Mouse (Mus musculus): ENCODE measurements around the gene 4931406C07Rik. TPM values are rescaled to one million over a fixed set of nuclear protein-coding genes. Genes with fewer than 3 reads are reported as not detected.

Gene 4931406C07Rik
- polyA plus RNA-seq, 1 experiment, result 2.9 TPM

- TF ChIP-seq GATA1 (IDR thresholded peaks at IDR 0.05; ENCODE audit: low read length), result no peak
These were observed 51.7 kb downstream of the 4931406C07Rik start for GRCm38 (mm10) chr9:15254501-15254900.

- no peak for TF ChIP-seq GATA1 (IDR thresholded peaks at IDR 0.05; ENCODE audit: low read length)
These were observed 54.1 kb downstream of the 4931406C07Rik start for GRCm38 (mm10) chr9:15252196-15252595.

- no peak for TF ChIP-seq GATA1 (IDR thresholded peaks at IDR 0.05; ENCODE audit: low read length)
These were observed 55.9 kb downstream of the 4931406C07Rik start for GRCm38 (mm10) chr9:15250376-15250775.

GRCm38 (mm10) chr9:15245319-15246075 is 60.8 kb downstream of the 4931406C07Rik start:
- TF ChIP-seq GATA1 (IDR thresholded peaks at IDR 0.05; ENCODE audit: low read length), result no peak

- no peak for TF ChIP-seq GATA1 (IDR thresholded peaks at IDR 0.05; ENCODE audit: low read length)
These were observed 64.1 kb downstream of the 4931406C07Rik start for GRCm38 (mm10) chr9:15242130-15242529.

GRCm38 (mm10) chr9:15241596-15241939 is 64.7 kb downstream of the 4931406C07Rik start:
- no peak for TF ChIP-seq GATA1 (IDR thresholded peaks at IDR 0.05; ENCODE audit: low read length)

- TF ChIP-seq GATA1 (IDR thresholded peaks at IDR 0.05; ENCODE audit: low read length), result no peak
These were observed 65.2 kb downstream of the 4931406C07Rik start for GRCm38 (mm10) chr9:15240863-15241595.

GRCm38 (mm10) chr9:15240006-15240405 is 66.2 kb downstream of the 4931406C07Rik start:
- TF ChIP-seq GATA1 (IDR thresholded peaks at IDR 0.05; ENCODE audit: low read length), result no peak

- no peak for TF ChIP-seq GATA1 (IDR thresholded peaks at IDR 0.05; ENCODE audit: low read length)
These were observed 67.0 kb downstream of the 4931406C07Rik start, which contains the start of gene Vstm5 for GRCm38 (mm10) chr9:15239042-15239925. Gene Vstm5, plus strand, starts transcription at chr9:15239045.

- TF ChIP-seq GATA1 (IDR thresholded peaks at IDR 0.05; ENCODE audit: low read length), result no peak
These were observed 67.8 kb downstream of the 4931406C07Rik start for GRCm38 (mm10) chr9:15238297-15238990.

- TF ChIP-seq GATA1 (IDR thresholded peaks at IDR 0.05; ENCODE audit: low read length), result no peak
These were observed 68.5 kb downstream of the 4931406C07Rik start for GRCm38 (mm10) chr9:15237516-15238296.

- TF ChIP-seq GATA1 (IDR thresholded peaks at IDR 0.05; ENCODE audit: low read length), result no peak
These were observed 70.3 kb downstream of the 4931406C07Rik start for GRCm38 (mm10) chr9:15235986-15236385.

- TF ChIP-seq GATA1 (IDR thresholded peaks at IDR 0.05; ENCODE audit: low read length), result no peak
These were observed 72.6 kb downstream of the 4931406C07Rik start for GRCm38 (mm10) chr9:15233604-15234003.

Other genes with a start within 250 kb of the 4931406C07Rik start
- not detected in 2 replicates for gene Hephl1, start 194.3 kb downstream of the 4931406C07Rik start, polyA plus RNA-seq (2012)
- gene Vstm5, start 67.4 kb downstream of the 4931406C07Rik start, polyA plus RNA-seq (2012), result not detected in 2 replicates
- 23.0 and 26.5 TPM in 2 replicates for gene Med17, start 26.5 kb downstream of the 4931406C07Rik start, polyA plus RNA-seq (2012)
- gene Taf1d, start 234 bp downstream of the 4931406C07Rik start, polyA plus RNA-seq (2012), result 12.0 and 18.6 TPM in 2 replicates
- 4.7 and 5.3 TPM in 2 replicates for gene Cep295, start 51.3 kb upstream of the 4931406C07Rik start, polyA plus RNA-seq (2012)
- not detected in 2 replicates for gene Smco4, start 187.0 kb upstream of the 4931406C07Rik start, polyA plus RNA-seq (2012)

All from G1E-ER4 (cell line).